Mouse (Mus musculus) embryonic fibroblast, embryonic 13.5 days (primary cell): ENCODE results near the gene Actr1b. TPM values are rescaled to one million over a fixed set of nuclear protein-coding genes. Genes with fewer than 3 reads are reported as not detected.

ENCODE experiments used
- H3K27ac ChIP-seq: 2 replicates; pipeline ENCODE4 v1.5.1; 2012; ENCODE audit warnings: low read length, control low read depth, inconsistent platforms; ENCODE audit not compliant: insufficient read depth
- H3K4me1 ChIP-seq: 2 replicates; pipeline ENCODE4 v1.6.1; 2011; ENCODE audit warnings: low read length; ENCODE audit not compliant: control insufficient read depth, insufficient read depth
- H3K4me3 ChIP-seq: 2 replicates; pipeline ENCODE4 v1.5.1; 2011; ENCODE audit warnings: mild to moderate bottlenecking, control low read depth, low read length; ENCODE audit not compliant: insufficient read depth
- CTCF ChIP-seq: IDR thresholded peaks from 2 replicates; pipeline ENCODE4 v1.5.1; 2011; ENCODE audit warnings: mild to moderate bottlenecking, control low read depth, low read length, moderate library complexity, borderline replicate concordance; ENCODE audit not compliant: insufficient read depth
- POLR2A ChIP-seq: IDR thresholded peaks from 2 replicates; pipeline ENCODE4 v1.6.1; 2011; ENCODE audit warnings: low read depth, mild to moderate bottlenecking, control low read depth, low read length, moderate library complexity
- polyA plus RNA-seq: library from polyadenylated mRNA; stranded (reverse); fragments of >200 nt; gene quantifications from 2 replicates; pipeline ENCODE4 v1.2.4, GENCODE M21; 2011; ENCODE audit warnings: low read depth; ENCODE audit not compliant: missing spikeins, insufficient read length

Actr1b gene
- polyA plus RNA-seq, 1 experiment, result 109 TPM

GRCm38 (mm10) chr1:36707797-36708196 is 6.4 kb downstream of the Actr1b start:
- TF ChIP-seq POLR2A (no peak), CTCF (no peak)
- H3K4me3 ChIP-seq, result no peak overlapping the region
- peaks cover 5% of the 10 kb centered on the region for H3K4me1 ChIP-seq
- H3K27ac ChIP-seq, result no peak overlapping the region

- Histone ChIP-seq H3K4me3 (no peak overlapping the region), H3K27ac (no peak overlapping the region), H3K4me1 (peaks cover 5% of the 10 kb centered on the region)
- TF ChIP-seq POLR2A, result no peak
- TF ChIP-seq CTCF, result no peak
Measured at GRCm38 (mm10) chr1:36707166-36707565, 7.1 kb downstream of the Actr1b start.

GRCm38 (mm10) chr1:36697030-36697429 is 17.2 kb downstream of the Actr1b start:
- Histone ChIP-seq H3K27ac (no peak overlapping the region), H3K4me3 (no peak overlapping the region), H3K4me1 (no peaks in the 10 kb centered on the region)
- TF ChIP-seq POLR2A (no peak), CTCF (no peak)

GRCm38 (mm10) chr1:36696411-36696810 is 17.8 kb downstream of the Actr1b start:
- H3K4me1 ChIP-seq, result no peaks in the 10 kb centered on the region
- TF ChIP-seq CTCF (no peak), POLR2A (no peak)

GRCm38 (mm10) chr1:36694871-36695270 is 19.4 kb downstream of the Actr1b start:
- H3K4me3 ChIP-seq, result no peak overlapping the region
- no peaks in the 10 kb centered on the region for H3K4me1 ChIP-seq
- no peak for TF ChIP-seq POLR2A
- no peak for TF ChIP-seq CTCF
- no peak overlapping the region for H3K27ac ChIP-seq

More at GRCm38 (mm10) chr1:36696411-36696810, 17.8 kb downstream of the Actr1b start:
- H3K4me3 ChIP-seq, result no peak overlapping the region
- H3K27ac ChIP-seq, result no peak overlapping the region

GRCm38 (mm10) chr1:36691271-36692155 is 22.7 kb downstream of the Actr1b start, which contains the start of gene Cox5b:
TSS of gene Cox5b (plus strand) at chr1:36691449.
- Histone ChIP-seq H3K27ac (no peak within 1 kb of the TSS), H3K4me1 (no peaks in the 10 kb centered on the region), H3K4me3 (peak within 1 kb of the TSS; percentile 63)
- TF ChIP-seq CTCF, result no peak
- peak; percentile 74 for TF ChIP-seq POLR2A

GRCm38 (mm10) chr1:36690671-36691235 is 23.5 kb downstream of the Actr1b start:
- TF ChIP-seq CTCF (no peak), POLR2A (no peak)
- H3K4me3 ChIP-seq, result peak overlapping the region; percentile 17; the same call in 1 of the 2 replicates
- no peaks in the 10 kb centered on the region for H3K4me1 ChIP-seq
- no peak overlapping the region for H3K27ac ChIP-seq

- TF ChIP-seq CTCF (peak; percentile 67; the same call in 1 of the 2 replicates), POLR2A (no peak)
- Histone ChIP-seq H3K4me3 (no peak overlapping the region), H3K27ac (no peak overlapping the region), H3K4me1 (no peaks in the 10 kb centered on the region)
Measured at GRCm38 (mm10) chr1:36683810-36684467, 30.3 kb downstream of the Actr1b start.

GRCm38 (mm10) chr1:36682620-36683355 is 31.4 kb downstream of the Actr1b start, which contains the start of gene Fam178b:
TSS of gene Fam178b (minus strand) at chr1:36683183.
- Histone ChIP-seq H3K27ac (no peak within 1 kb of the TSS), H3K4me1 (no peaks in the 10 kb centered on the region), H3K4me3 (no peak within 1 kb of the TSS)
- TF ChIP-seq POLR2A (no peak), CTCF (no peak)
